Mouse (Mus musculus) embryonic facial prominence, embryonic 14.5 days (tissue): ENCODE measurements around the gene Tfg. TPM values are rescaled to one million over a fixed set of nuclear protein-coding genes. Genes with fewer than 3 reads are reported as not detected.

Experiments used
- ATAC-seq: fragments of 200-750 bp; cut with Nextera tagmentation; 2 replicates; pipeline ENCODE4 v1.8.0; 2017; ENCODE audit warnings: low read depth, moderate number of reproducible peaks, moderate TSS enrichment
- DNase-seq: peaks from one replicate; pipeline ENCODE4 v3.0.0-alpha.2; 2015; ENCODE audit warnings: low spot score
- H3K27ac ChIP-seq: fragments of 300-500 bp; sonication (generic); replicated peaks from 2 replicates; pipeline ENCODE4 v1.5.1; 2014; ENCODE audit warnings: low read depth, mild to moderate bottlenecking, low read length, moderate library complexity
- H3K27me3 ChIP-seq: fragments of 300-500 bp; sonication (generic); replicated peaks from 2 replicates; pipeline ENCODE4 v1.6.1; 2014; ENCODE audit warnings: low read length; ENCODE audit not compliant: control insufficient read depth, insufficient read depth
- H3K36me3 ChIP-seq: fragments of 300-500 bp; sonication (generic); 2 replicates; pipeline ENCODE4 v1.6.1; 2014; ENCODE audit warnings: low read length, mixed read lengths; ENCODE audit not compliant: control insufficient read depth, insufficient read depth
- H3K4me1 ChIP-seq: fragments of 300-500 bp; sonication (generic); 2 replicates; pipeline ENCODE4 v1.6.1; 2014; ENCODE audit warnings: antibody characterized with exemption, low read length; ENCODE audit not compliant: control insufficient read depth, insufficient read depth
- H3K4me2 ChIP-seq: fragments of 300-500 bp; sonication (generic); 2 replicates; pipeline ENCODE4 v1.6.1; 2014; ENCODE audit warnings: low read depth, mild to moderate bottlenecking, low read length, moderate library complexity, mixed read lengths
- H3K4me3 ChIP-seq: fragments of 300-500 bp; sonication (generic); 2 replicates; pipeline ENCODE4 v1.5.1; 2014; ENCODE audit warnings: low read depth, mild to moderate bottlenecking, low read length
- H3K9ac ChIP-seq: fragments of 300-500 bp; sonication (generic); 2 replicates; pipeline ENCODE4 v1.6.1; 2014; ENCODE audit warnings: low read depth, mild to moderate bottlenecking, low read length, moderate library complexity, mixed read lengths
- H3K9me3 ChIP-seq: fragments of 300-500 bp; sonication (generic); 2 replicates; pipeline ENCODE4 v1.6.1; 2016; ENCODE audit warnings: low read length; ENCODE audit not compliant: control insufficient read depth
- WGBS: fragments of 180-500 bp; shearing (Covaris S2); extraction: QIAGEN DNeasy Blood & Tissue Kit; methylation state at CpG from one replicate; pipeline ENCODE4 v1.1.7; 2014; 5-methylcytosine and 5-hydroxymethylcytosine counted together
- polyA plus RNA-seq: library from polyadenylated mRNA; unstranded; fragments of >200 nt; fragmentation: Nextera tagmentation; extraction: Ambion mirVana; gene quantifications from 2 replicates; pipeline ENCODE4 v1.2.1, GENCODE M21; 2014

The Tfg gene
- polyA plus RNA-seq, 1 experiment from 2014 or later = 157 TPM

- 89% methylated on average over 3 of the region's 3 CpGs for WGBS
- no peaks in the 10 kb centered on the region for H3K4me1 ChIP-seq
- H3K27ac ChIP-seq = no peak overlapping the region
- H3K27me3 ChIP-seq = no peaks in the 10 kb centered on the region
- no peak overlapping the region for H3K9ac ChIP-seq
- no peak overlapping the region for H3K4me3 ChIP-seq
- no peak for DNase-seq
- no peak for ATAC-seq
- no peaks in the 10 kb centered on the region for H3K9me3 ChIP-seq
- H3K36me3 ChIP-seq = peaks cover 71% of the 10 kb centered on the region
- H3K4me2 ChIP-seq = no peak overlapping the region
Measured at GRCm38 (mm10) chr16:56705731-56706130, 11.5 kb downstream of the Tfg start.

- Histone ChIP-seq H3K4me1 (no peaks in the 10 kb centered on the region), H3K4me3 (no peak overlapping the region), H3K9me3 (no peaks in the 10 kb centered on the region), H3K27me3 (no peaks in the 10 kb centered on the region), H3K4me2 (no peak overlapping the region), H3K9ac (no peak overlapping the region), H3K36me3 (peaks cover 57% of the 10 kb centered on the region), H3K27ac (no peak overlapping the region)
- WGBS = 89% methylated on average over 3 of the region's 3 CpGs
- DNase-seq (no peak), ATAC-seq (no peak)
Measured at GRCm38 (mm10) chr16:56700898-56701297, 16.4 kb downstream of the Tfg start.

- DNase-seq (no peak), ATAC-seq (no peak)
- Histone ChIP-seq H3K36me3 (peaks cover 64% of the 10 kb centered on the region), H3K4me2 (no peak overlapping the region), H3K27me3 (no peaks in the 10 kb centered on the region), H3K4me1 (no peaks in the 10 kb centered on the region), H3K4me3 (no peak overlapping the region), H3K9me3 (no peaks in the 10 kb centered on the region), H3K9ac (no peak overlapping the region), H3K27ac (no peak overlapping the region)
- 68% methylated on average over 2 of the region's 2 CpGs for WGBS
Measured at GRCm38 (mm10) chr16:56696448-56696847, 20.8 kb downstream of the Tfg start.

DNA sequence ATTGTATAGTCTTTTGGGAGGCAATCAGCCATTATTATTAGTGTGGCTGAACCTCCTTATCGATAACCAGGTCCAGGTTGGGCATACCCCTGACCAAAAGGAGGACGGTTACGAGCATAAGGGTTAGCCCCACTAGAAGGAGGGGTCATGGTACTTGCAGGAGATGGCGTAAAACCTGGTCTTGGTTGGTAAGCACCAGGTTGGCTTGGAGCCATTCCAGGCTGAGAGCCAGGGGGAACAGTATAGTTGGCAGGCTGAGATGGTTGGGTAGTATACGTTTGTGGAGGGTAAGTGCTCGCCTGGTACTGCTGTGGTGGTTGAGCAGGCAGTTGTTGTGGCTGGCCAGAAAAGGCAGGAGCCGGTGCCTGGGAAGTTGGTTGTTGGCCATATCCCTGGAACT, 26.5 kb downstream of the Tfg start:
- H3K27me3 ChIP-seq = no peaks in the 10 kb centered on the region
- no peak overlapping the region for H3K27ac ChIP-seq
- H3K4me1 ChIP-seq = no peaks in the 10 kb centered on the region
- no peak overlapping the region for H3K4me2 ChIP-seq
- H3K9me3 ChIP-seq = no peaks in the 10 kb centered on the region
- 92% methylated on average over 7 of the region's 7 CpGs for WGBS
- ATAC-seq (no peak), DNase-seq (no peak)
- no peak overlapping the region for H3K9ac ChIP-seq
- H3K4me3 ChIP-seq = no peak overlapping the region
- peaks cover 75% of the 10 kb centered on the region for H3K36me3 ChIP-seq

GRCm38 (mm10) chr16:56686747-56687146, 30.5 kb downstream of the Tfg start:
- Histone ChIP-seq H3K36me3 (peaks cover 65% of the 10 kb centered on the region), H3K9me3 (no peaks in the 10 kb centered on the region), H3K4me3 (no peak overlapping the region), H3K27me3 (no peaks in the 10 kb centered on the region), H3K4me2 (no peak overlapping the region), H3K9ac (no peak overlapping the region), H3K27ac (no peak overlapping the region), H3K4me1 (no peaks in the 10 kb centered on the region)
- no peak for ATAC-seq
- DNase-seq = no peak
- WGBS = 90% methylated on average over 5 of the region's 5 CpGs

GRCm38 (mm10) chr16:56681010-56681645, 36.1 kb downstream of the Tfg start:
- Histone ChIP-seq H3K4me2 (no peak overlapping the region), H3K4me1 (no peaks in the 10 kb centered on the region), H3K9me3 (no peaks in the 10 kb centered on the region), H3K36me3 (peaks cover 23% of the 10 kb centered on the region; the same call in 1 of the 2 replicates), H3K27me3 (no peaks in the 10 kb centered on the region), H3K4me3 (no peak overlapping the region), H3K9ac (no peak overlapping the region), H3K27ac (no peak overlapping the region)
- ATAC-seq (no peak), DNase-seq (peak; percentile 3)
- 78% methylated on average over 8 of the region's 8 CpGs for WGBS

DNA sequence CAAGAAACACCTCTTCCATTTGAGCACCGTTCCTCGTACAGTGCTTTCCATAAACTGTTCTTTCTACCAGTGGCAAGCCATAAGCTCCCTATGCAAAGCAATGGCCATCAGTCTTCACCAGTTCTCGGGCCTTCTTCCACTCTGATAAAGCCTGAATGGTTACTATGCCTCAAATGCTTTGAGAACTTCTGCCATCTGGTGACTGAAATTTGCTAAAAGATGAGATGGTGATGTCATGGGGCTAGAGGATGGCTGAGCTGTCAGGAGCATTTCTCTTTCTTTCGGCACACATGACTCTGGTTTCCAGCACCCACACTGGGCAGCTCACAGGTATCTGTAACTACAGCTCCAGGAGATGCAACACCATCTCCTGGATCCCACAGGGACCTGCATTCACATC, 40.1 kb downstream of the Tfg start:
- Histone ChIP-seq H3K4me2 (no peak overlapping the region), H3K9ac (no peak overlapping the region), H3K9me3 (no peaks in the 10 kb centered on the region), H3K27ac (no peak overlapping the region), H3K4me3 (no peak overlapping the region), H3K36me3 (no peaks in the 10 kb centered on the region), H3K4me1 (no peaks in the 10 kb centered on the region), H3K27me3 (no peaks in the 10 kb centered on the region)
- no peak for ATAC-seq
- peak; percentile 69 for DNase-seq
- WGBS = 58% methylated on average over 4 of the region's 4 CpGs

DNA sequence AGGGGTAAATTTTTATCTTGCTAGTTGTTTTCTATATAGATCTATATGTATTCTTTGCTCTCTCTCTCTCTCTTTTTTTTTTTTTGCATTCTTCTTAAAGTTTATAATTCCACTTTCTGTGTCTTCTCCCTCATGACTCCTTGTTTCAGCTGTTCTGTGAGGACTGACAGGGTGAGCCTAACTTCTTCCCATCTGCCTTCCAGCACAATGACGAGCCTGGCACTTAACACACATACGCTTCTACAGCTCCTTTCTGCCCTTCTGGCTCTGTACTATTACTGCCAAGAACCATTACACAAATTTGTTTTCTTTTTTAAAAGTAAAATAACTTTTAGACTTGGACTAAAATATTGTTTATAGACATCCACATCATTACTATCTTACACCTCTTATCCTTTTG, 43.8 kb downstream of the Tfg start:
- Histone ChIP-seq H3K4me1 (no peaks in the 10 kb centered on the region), H3K27ac (no peak overlapping the region), H3K9me3 (no peaks in the 10 kb centered on the region), H3K4me2 (no peak overlapping the region), H3K9ac (no peak overlapping the region), H3K36me3 (no peaks in the 10 kb centered on the region), H3K27me3 (no peaks in the 10 kb centered on the region), H3K4me3 (no peak overlapping the region)
- ATAC-seq (no peak), DNase-seq (no peak)
- 84% methylated on average over 2 of the region's 2 CpGs for WGBS

DNA sequence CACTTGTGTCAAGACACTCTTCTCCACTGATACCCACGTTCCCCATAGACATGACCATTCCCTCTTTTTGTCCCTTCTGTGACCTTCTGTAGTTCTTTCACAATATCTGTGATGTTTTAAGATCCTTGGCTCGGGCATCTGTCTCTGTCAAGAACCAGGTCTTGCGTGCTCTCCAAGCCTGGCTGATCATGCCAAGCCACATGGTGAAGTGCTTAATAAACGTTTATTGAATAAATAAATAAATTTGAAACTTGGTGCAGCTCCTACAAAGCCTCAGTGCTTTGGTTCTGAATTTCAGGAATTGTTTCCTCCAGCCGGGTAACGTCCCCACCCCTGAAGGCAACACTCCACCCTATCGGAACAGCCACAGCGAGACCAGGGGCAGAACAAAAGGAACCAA, 46.3 kb downstream of the Tfg start:
- DNase-seq (no peak), ATAC-seq (no peak)
- Histone ChIP-seq H3K27ac (no peak overlapping the region), H3K36me3 (no peaks in the 10 kb centered on the region), H3K27me3 (no peaks in the 10 kb centered on the region), H3K9ac (no peak overlapping the region), H3K4me3 (no peak overlapping the region), H3K4me2 (no peak overlapping the region), H3K9me3 (no peaks in the 10 kb centered on the region), H3K4me1 (no peaks in the 10 kb centered on the region)
- 78% methylated on average over 8 of the region's 8 CpGs for WGBS
